In the genomic region with DNA sequence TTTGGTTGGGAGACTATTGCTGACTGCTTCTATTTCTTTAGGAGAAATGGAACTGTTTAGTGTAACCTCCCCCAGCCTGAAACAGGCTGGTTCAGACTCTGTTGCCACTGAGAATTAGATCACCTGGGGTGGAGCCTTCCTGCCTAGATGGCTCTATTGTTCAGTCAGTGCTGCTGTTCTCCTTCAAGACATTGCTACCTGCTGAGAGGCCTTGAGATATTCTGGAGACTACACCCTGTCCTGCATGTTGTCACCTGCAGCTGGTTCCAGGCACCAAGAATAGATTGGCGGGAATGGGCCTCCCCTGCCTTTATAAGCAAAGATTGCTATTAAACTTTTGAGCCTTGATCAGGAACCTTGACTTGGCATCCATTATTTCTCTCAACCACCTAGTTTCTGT, we compare ENCODE assay signal across 40 mouse cellular contexts. TPM values are rescaled to one million over a fixed set of nuclear protein-coding genes. Genes with fewer than 3 reads are reported as not detected.
"Had no signal": no experiment of that assay in that cellular context is flagged by ENCODE, and none has a peak within 500 bp of the region (broad histone marks: within the 10 kb centered on the region; RNA-seq: fewer than 3 reads in every experiment).

No protein-coding gene starts in this region.

RNA-seq across cellular contexts. Expression of a gene that starts 47.5 kb away (rescaled TPM):
- total RNA-seq: heart, postnatal 10 days; heart, postnatal 14 days; heart, postnatal 25 days; heart, postnatal 36 days; heart, postnatal 4 days; hematopoietic stem cell, adult 5-6 weeks; hindbrain, postnatal 0 days; layer of hippocampus, adult 18-20 months; layer of hippocampus, adult 2 months; layer of hippocampus, adult 8-10 months; layer of hippocampus, postnatal 10 days; layer of hippocampus, postnatal 14 days; layer of hippocampus, postnatal 25 days; layer of hippocampus, postnatal 36 days; left cerebral cortex, adult 18-20 months; left cerebral cortex, adult 2 months; left cerebral cortex, adult 8-10 months had no signal
- polyA plus RNA-seq: heart, embryonic 13.5 days; heart, embryonic 14.5 days; heart, embryonic 15.5 days; heart, embryonic 16.5 days; heart, postnatal 0 days; hindbrain, embryonic 10.5 days; hindbrain, embryonic 11.5 days; hindbrain, embryonic 12.5 days; hindbrain, embryonic 13.5 days; hindbrain, embryonic 14.5 days; hindbrain, embryonic 15.5 days; hindbrain, embryonic 16.5 days; hindbrain, postnatal 0 days; inflammation-experienced regulatory T-cells, adult 6 months; intestine, embryonic 14.5 days; intestine, embryonic 15.5 days; intestine, embryonic 16.5 days; intestine, postnatal 0 days; kidney, adult 2 months; kidney, embryonic 14.5 days; kidney, embryonic 15.5 days; kidney, embryonic 16.5 days; kidney, postnatal 0 days; large intestine, adult 2 months had no signal

RNA-seq across cellular contexts. Expression of a gene that starts 51.4 kb away (rescaled TPM):
- total RNA-seq: heart, postnatal 10 days; heart, postnatal 14 days; heart, postnatal 25 days; heart, postnatal 36 days; heart, postnatal 4 days; hematopoietic stem cell, adult 5-6 weeks; hindbrain, postnatal 0 days; layer of hippocampus, adult 18-20 months; layer of hippocampus, adult 2 months; layer of hippocampus, adult 8-10 months; layer of hippocampus, postnatal 10 days; layer of hippocampus, postnatal 14 days; layer of hippocampus, postnatal 25 days; layer of hippocampus, postnatal 36 days; left cerebral cortex, adult 18-20 months; left cerebral cortex, adult 2 months; left cerebral cortex, adult 8-10 months had no signal
- polyA plus RNA-seq: heart, embryonic 13.5 days; heart, embryonic 14.5 days; heart, embryonic 15.5 days; heart, embryonic 16.5 days; heart, postnatal 0 days; hindbrain, embryonic 10.5 days; hindbrain, embryonic 11.5 days; hindbrain, embryonic 12.5 days; hindbrain, embryonic 13.5 days; hindbrain, embryonic 14.5 days; hindbrain, embryonic 15.5 days; hindbrain, embryonic 16.5 days; hindbrain, postnatal 0 days; inflammation-experienced regulatory T-cells, adult 6 months; intestine, embryonic 14.5 days; intestine, embryonic 15.5 days; intestine, embryonic 16.5 days; intestine, postnatal 0 days; kidney, adult 2 months; kidney, embryonic 14.5 days; kidney, embryonic 15.5 days; kidney, embryonic 16.5 days; kidney, postnatal 0 days; large intestine, adult 2 months had no signal
